Mouse (Mus musculus) adrenal gland, postnatal 4 days (tissue): ENCODE data around the gene Dach1. TPM values are rescaled to one million over a fixed set of nuclear protein-coding genes. Genes with fewer than 3 reads are reported as not detected.

Source experiments
- DNase-seq, 2 experiments: peaks; one replicate each; pipeline ENCODE4 v3.0.0; 2021 to 2022; ENCODE audit warnings: low spot score in 2 of 2, mixed read lengths in 2 of 2
- total RNA-seq, 2 experiments: library from RNA; stranded (reverse); gene quantifications; 2 replicates each; pipeline ENCODE4 v1.2.3; 2021

The Dach1 gene
- total RNA-seq, 2 experiments from 2014 or later = 10.9 to 22.0 TPM

DNA sequence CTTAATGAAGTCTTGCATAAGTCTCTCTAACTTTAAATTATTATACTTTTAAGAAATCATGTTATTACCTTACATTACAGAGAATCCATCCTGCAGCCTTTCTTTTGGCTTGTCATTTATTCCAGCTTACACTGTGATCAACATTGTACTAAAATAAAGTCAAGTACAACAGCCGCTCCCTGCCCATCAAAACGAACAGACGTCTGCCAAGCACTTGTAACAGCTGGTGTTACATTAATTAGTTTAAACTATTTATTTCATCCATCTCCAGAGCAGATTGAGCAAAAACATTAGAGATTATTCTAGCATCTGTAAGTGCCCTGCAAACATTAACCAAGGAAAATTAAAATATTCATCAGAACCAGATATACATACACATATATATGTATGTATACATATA, 311.2 kb downstream of the Dach1 start:
- no peak for DNase-seq

DNA sequence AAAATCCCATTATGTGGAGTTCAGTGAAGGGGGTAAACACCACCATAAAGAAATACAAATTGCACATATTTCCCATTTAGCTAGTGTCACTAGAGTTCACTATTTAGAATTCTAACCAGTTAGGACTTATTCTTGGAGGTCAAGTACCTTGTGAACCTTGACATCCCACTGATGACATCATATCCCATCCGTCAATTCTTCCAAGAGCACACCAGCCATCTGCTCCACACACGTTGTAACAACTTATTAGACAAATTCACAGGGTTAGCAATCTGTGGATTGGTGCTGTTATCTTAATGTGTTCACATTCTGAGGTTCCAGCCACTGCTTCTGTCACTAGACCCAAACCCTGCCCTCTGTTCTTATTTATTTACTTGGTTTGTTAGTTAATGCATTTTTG, 312.3 kb downstream of the Dach1 start:
- DNase-seq = no peak

DNA sequence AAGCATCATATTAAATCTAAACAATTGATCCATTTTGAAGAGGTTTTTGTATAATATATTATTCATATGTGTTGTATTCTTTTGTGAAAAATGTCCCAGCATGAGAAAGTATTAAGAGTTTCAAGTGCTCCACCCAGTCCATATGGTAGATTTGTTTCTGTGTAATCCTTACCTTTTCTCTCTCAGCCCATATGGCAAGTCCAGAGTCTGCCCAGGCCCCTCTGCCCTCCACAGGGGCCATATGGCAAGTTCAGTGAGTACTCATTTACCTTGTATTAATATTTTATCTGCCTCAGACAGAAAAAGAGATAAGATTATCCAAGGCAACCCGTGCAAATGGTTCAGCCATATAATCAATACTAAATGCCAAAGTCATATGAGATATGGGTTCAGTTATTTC, 314.2 kb downstream of the Dach1 start:
- DNase-seq = no peak

DNA sequence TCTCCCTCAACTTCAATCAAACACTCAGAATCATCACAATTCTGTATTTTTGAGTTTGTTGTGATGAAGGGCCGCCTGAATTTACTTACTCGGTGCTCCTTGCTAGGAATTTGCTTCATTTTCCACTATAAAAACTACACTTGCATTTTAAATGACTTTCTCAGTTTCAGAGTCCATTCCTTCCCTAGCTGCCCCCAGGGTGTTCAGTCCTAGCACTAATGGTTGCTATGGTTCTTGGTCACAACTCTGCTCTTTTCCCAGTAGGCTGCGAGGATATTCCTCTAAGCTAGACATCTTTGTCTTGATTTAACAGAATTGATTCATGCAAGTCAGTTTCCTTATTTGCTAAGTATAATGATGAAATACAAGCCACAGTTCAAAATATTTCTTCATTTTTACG, 319.1 kb downstream of the Dach1 start:
- no peak for DNase-seq

DNA sequence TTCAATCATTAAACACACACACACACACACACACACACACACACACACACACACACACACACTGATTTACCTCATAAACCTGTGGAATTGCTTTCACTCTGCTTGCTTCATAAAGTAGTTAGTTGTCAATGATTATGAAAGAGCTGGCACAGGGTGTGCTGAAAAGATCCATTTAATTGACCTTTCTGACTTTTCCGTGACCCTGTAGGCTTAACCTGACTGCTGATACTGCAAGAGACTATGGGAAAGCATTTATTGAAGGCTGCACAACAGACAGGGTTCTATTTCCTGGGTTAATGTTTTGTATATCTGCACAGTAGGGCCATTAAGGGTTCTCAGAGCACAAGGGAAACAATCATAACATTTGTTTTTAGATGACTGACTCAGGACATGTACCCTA, 321.9 kb downstream of the Dach1 start:
- no peak for DNase-seq

DNA sequence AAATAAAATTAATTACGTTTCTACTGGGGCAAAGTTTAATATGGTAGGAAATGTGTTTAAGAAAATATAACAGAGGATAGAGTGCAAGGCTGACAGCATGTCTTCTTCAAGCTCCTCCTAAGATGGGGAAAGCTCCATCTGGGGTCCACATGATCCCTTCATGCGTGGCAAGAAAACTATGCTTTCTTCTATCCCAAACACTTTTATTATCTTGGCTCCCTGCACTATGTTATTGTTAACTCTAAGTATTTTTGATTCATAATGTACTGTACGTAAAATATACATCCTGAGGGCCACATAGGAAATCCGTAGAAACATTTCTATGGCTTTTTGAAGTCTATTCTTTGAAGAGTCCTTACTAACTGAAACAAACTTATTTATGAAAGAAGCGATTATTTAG, 330.3 kb downstream of the Dach1 start:
- no peak for DNase-seq

DNA sequence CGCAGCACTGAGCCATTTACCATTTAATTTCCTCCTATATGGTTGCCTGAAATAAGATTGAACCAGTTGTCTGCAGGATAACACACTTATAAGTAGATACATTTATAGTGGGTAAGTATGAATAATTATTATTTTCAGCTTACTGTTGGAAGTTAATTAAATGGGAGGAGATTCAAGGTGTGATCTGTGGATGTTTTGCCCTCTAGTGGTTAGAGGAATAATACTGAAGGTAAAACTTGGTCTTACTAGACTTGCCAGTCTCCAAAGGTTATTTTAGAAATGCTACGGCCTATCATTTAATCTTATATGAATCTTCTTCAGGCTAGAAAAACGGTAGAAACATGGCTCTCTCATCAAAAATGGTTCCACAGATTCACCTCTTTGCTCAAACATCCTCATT, 339.7 kb downstream of the Dach1 start:
- no peak for DNase-seq

DNA sequence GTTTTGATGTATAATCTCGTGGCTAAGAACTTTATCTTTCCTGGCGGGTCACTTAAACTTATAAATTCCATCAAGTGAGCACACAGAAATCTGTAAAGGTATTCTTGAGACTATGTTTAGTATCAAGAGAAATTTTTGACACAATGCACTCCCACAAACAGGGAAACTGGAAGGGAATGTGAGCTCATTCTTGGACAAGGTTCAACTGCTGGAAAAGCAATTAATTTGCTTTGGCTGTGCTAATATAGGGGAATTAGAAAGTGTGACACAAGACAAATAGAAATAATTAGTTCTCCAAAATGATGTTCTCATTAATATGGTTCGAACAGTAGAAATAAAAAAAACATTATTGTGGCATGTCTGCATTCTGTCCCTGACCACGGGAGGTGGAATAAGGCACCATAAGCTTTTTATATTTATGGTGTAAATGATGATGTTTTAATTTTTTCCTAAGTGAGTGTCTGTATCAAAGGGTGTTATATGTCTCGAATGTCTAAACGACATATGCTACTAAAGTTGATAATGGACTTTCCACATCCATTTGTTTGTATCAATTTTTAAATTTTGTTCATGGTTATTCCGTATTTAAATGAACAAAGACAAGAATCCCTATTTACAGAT, 354.9 kb downstream of the Dach1 start:
- no peak for DNase-seq

DNA sequence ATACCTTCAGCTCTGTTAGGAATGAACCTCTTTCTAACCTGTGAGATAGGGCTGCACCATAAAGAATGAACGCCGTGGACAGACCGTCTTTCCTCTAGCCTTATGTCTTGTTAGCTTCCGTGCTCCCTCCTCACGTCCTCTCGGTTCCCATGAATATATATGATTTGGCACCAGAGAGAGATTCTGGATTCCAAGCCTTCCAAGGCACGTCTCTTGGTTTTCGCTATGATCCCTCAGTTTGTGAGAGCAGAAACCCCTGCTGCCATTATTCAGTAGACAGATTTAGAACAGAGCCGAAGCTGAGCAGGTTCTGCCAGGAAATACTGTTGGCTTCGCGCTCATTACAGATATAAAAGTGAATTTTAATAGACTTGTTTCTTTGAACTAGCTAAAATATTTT, 356.0 kb downstream of the Dach1 start:
- no peak for DNase-seq

DNA sequence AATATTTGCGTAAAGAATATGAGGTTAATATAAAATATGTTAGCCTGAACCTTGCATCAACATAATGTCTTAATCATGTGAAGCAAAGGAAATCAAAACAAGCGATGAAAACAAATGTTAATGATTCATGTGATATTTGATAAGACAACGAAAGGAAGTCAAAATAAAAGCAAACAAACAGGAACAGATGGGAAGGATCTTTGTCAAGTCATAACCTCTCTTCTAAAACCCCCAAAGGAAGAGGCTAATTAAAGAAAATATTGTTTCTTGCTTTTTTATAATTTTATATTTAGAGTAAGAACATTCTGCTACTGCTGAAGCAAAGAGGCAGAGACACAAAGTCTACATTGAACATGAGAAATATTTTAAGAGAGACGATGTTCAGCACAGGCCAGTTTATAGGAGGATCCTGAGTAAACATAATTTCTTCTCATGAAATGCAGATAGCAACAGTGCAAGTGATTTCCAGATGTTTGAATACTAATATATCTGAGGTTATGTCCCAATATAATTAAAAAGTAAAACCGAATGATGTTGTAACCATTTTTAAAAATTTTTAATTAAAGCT, 374.1 kb downstream of the Dach1 start:
- no peak for DNase-seq

DNA sequence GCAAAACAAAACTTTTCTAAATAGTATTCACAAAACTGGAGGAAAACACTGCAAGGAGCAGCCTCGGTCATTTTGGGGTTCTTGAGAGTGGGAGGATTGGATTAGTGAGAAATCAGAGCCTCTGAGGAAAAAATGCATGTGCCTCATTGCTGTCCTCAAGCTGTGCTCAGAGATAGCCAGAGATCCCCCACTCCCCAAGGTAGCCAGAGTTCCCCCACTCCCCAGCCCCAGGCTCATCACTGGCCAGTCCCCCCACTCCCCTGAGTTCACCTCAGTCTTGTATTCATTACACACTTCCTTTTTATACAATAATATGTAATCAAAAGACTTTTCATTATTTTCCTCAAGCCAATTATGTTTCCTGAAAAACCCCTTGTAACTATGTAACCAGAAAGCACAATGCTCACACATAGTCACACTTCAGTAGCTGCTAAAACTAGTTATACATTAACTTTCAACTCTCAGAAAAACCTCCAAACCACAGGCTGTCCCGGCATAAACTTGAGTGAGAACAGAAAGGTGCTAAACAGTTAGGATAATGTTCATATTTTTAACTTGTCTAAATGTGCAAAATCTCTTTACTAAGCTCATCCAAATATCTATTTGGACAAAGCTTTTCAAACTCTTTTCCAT, 395.3 kb downstream of the Dach1 start:
- DNase-seq = no peak

DNA sequence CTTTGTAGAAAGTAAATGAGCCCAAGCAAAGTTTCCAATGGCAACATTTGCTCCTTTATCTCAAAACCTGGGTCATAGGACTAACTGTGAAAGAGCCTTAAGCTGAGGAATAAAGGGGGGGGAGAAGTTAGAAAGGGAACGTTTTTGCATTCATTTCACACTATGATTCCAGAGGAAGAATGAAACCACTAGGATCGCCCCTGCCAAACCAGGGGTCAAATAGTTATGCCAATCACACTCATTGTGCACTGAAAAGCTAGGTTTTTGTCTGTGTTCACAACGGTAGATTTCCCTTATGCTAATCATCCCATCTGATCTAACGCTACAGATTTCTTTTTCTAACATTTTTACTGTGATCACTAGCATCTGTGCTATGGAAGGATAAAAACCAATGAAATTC, 415.2 kb downstream of the Dach1 start:
- no peak for DNase-seq

DNA sequence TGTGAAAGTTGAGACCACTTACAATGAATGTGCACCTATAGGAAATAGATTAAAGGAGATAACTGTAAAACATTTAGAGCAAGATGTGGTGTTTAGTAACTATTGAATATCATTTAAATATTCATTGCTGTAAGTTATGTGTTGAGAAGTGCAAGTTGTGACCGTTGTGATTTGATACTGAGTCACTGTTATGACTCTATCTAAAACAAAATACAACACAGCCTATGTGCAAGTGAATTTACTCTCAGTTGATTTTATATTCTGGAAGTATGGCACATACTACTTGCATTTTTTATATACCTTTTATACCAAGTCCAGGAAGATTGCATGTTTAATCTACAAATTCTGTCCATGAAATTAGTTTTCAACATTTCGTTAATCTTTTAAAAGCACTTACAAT, 415.6 kb downstream of the Dach1 start:
- DNase-seq = no peak

DNA sequence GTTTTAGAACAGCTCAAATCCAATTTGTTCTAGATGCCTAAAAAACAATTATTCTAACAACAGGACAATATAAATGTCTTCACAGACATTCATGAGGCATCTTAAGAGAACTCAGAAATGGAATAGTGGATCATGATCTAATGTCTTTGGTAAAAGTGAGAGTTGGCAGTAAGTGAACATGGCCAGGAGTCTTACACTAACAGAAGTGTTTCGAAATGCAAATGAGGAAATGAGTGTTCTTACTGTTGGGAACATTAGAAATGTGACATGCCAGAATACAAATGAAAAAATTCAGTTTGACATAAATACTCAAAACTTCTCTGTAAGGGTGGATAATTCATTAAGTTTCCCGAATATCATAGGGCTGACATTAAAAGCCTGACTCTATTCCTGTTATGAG, 426.3 kb downstream of the Dach1 start:
- DNase-seq = no peak

DNA sequence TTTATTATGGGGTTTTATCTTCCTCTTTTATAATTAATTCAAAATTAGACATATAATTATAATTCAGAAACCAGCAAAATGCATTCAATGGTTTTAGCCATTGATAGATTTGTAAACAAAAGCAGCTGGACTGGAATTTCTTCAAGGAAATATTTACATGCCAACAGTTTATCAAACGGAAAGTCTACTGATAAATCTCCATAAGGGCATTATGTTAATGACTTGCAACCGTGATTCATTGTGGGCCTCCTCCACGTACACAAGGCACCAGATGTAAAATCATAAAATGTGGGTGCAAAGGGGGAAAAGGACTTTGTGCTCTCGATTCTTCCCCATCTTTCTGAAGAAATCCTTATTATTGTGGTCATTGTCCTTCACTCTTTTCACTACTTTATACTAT, 426.8 kb downstream of the Dach1 start:
- DNase-seq = no peak
